8 mouse cellular contexts compared by ENCODE assay signal in genomic region chr9:65215494-65216126, GRCm38 (mm10). TPM values are rescaled to one million over a fixed set of nuclear protein-coding genes. Genes with fewer than 3 reads are reported as not detected.
DNase-seq lines count a peak whose midpoint lies in the region; ATAC-seq and TF ChIP-seq lines count a peak whose summit lies in the region.

No protein-coding gene starts in this region.

- DNase-seq in lung, adult 2 months = no peak
- DNase-seq in lung, postnatal 4 days = no peak
- DNase-seq in embryonic facial prominence, embryonic 11.5 days (ENCODE audit: low spot score) = peak; percentile 57
- DNase-seq in hindbrain, postnatal 0 days (ENCODE audit: low spot score) = peak; percentile 37
- peak; percentile 31 for DNase-seq in lung, postnatal 36 days
- DNase-seq in yolk sac, embryonic 10.5 days (ENCODE audit: low spot score) = peak; percentile 82
- no peak for DNase-seq in Muller cell, postnatal 12 days (ENCODE audit: inconsistent ontology term)
- no peak for DNase-seq in adrenal gland, postnatal 25 days

- H3K27me3 ChIP-seq in embryonic facial prominence, embryonic 11.5 days (ENCODE audit: control insufficient read depth, insufficient read depth, low read length) = no peaks in the 10 kb centered on the region
- H3K27me3 ChIP-seq in hindbrain, postnatal 0 days (ENCODE audit: insufficient read depth, low read length) = no peaks in the 10 kb centered on the region

- peak; percentile 30 for ATAC-seq in embryonic facial prominence, embryonic 11.5 days (replicated peaks; ENCODE audit: insufficient number of reproducible peaks, low FRiP score, low TSS enrichment, low read depth)
- no peak; the same call in none of the 2 replicates for ATAC-seq in hindbrain, postnatal 0 days

- H3K9me3 ChIP-seq in embryonic facial prominence, embryonic 11.5 days (replicated peaks; ENCODE audit: control insufficient read depth, low read length) = no peaks in the 10 kb centered on the region
- H3K9me3 ChIP-seq in hindbrain, postnatal 0 days (ENCODE audit: low read length) = no peaks in the 10 kb centered on the region

- H3K27ac ChIP-seq in embryonic facial prominence, embryonic 11.5 days (replicated peaks; ENCODE audit: low read depth, low read length) = peak overlapping the region; percentile 75
- H3K27ac ChIP-seq in hindbrain, postnatal 0 days = peak overlapping the region; percentile 89

- H3K4me3 ChIP-seq in lung, adult 2 months (replicated peaks; ENCODE audit: extremely low read depth, low read depth, low read length) = peak overlapping the region; percentile 76
- H3K4me3 ChIP-seq in embryonic facial prominence, embryonic 11.5 days (ENCODE audit: low read depth, low read length) = peak overlapping the region; percentile 66
- peak overlapping the region; percentile 62 for H3K4me3 ChIP-seq in hindbrain, postnatal 0 days (ENCODE audit: low read length)

- peaks cover 8% of the 10 kb centered on the region; the same call in 1 of the 2 replicates for H3K4me1 ChIP-seq in lung, adult 2 months (ENCODE audit: control insufficient read depth, insufficient read depth, low read length)
- no peaks in the 10 kb centered on the region for H3K4me1 ChIP-seq in embryonic facial prominence, embryonic 11.5 days (ENCODE audit: control insufficient read depth, insufficient read depth, low read length)
- no peaks in the 10 kb centered on the region for H3K4me1 ChIP-seq in hindbrain, postnatal 0 days (ENCODE audit: insufficient read depth, low read length)

- 7% methylated on average over 31 of the region's 31 CpGs for WGBS in lung, adult 2 months
- WGBS in embryonic facial prominence, embryonic 11.5 days = 11% methylated on average over 31 of the region's 31 CpGs
- WGBS in hindbrain, postnatal 0 days = 11% methylated on average over 31 of the region's 31 CpGs

- no peak for TF ChIP-seq CTCF in lung, adult 2 months (IDR thresholded peaks at IDR 0.05; ENCODE audit: insufficient read depth, low read length)
- TF ChIP-seq CTCF in hindbrain, postnatal 0 days (IDR thresholded peaks at IDR 0.05; ENCODE audit: low read depth) = no peak

- peak overlapping the region; percentile 94 for H3K4me2 ChIP-seq in embryonic facial prominence, embryonic 11.5 days (ENCODE audit: low read depth, low read length)
- H3K4me2 ChIP-seq in hindbrain, postnatal 0 days (ENCODE audit: low read depth, low read length) = peak overlapping the region; percentile 96

- H3K9ac ChIP-seq in embryonic facial prominence, embryonic 11.5 days (replicated peaks; ENCODE audit: low read length) = peak overlapping the region; percentile 80
- peak overlapping the region; percentile 85 for H3K9ac ChIP-seq in hindbrain, postnatal 0 days (replicated peaks; ENCODE audit: low read length)

- no peaks in the 10 kb centered on the region for H3K36me3 ChIP-seq in embryonic facial prominence, embryonic 11.5 days (replicated peaks; ENCODE audit: control insufficient read depth, insufficient read depth, low read depth, low read length)
- no peaks in the 10 kb centered on the region for H3K36me3 ChIP-seq in hindbrain, postnatal 0 days (ENCODE audit: insufficient read depth, low read length)

- no peak for TF ChIP-seq POLR2A in lung, adult 2 months (IDR thresholded peaks at IDR 0.05; ENCODE audit: borderline replicate concordance, extremely low read depth, low read depth, low read length)

RNA-seq across cellular contexts. Expression of gene Parp16, which starts 20.5 kb away (rescaled TPM):
- 8.4 and 9.3 TPM in 2 replicates for polyA plus RNA-seq in lung, adult 2 months (2012; rRNA removed)
- polyA plus RNA-seq in embryonic facial prominence, embryonic 11.5 days (2014; fragmentation: Nextera tagmentation; extraction: Ambion mirVana) = 4.9 and 5.7 TPM in 2 replicates
- total RNA-seq in hindbrain, postnatal 0 days (2014; rRNA removed) = 2.6 and 6.7 TPM in 2 replicates
- polyA plus RNA-seq in hindbrain, postnatal 0 days (2015; fragmentation: Nextera tagmentation; extraction: Ambion mirVana) = 5.9 and 6.3 TPM in 2 replicates
- 26.8 and 26.9 TPM in 2 replicates for total RNA-seq in adrenal gland, postnatal 25 days (2021)

RNA-seq across cellular contexts. Expression of gene Cilp, which starts 49.4 kb away (rescaled TPM):
- polyA plus RNA-seq in lung, adult 2 months (2012; rRNA removed) = 1.2 and 6.1 TPM in 2 replicates
- polyA plus RNA-seq in embryonic facial prominence, embryonic 11.5 days (2014; fragmentation: Nextera tagmentation; extraction: Ambion mirVana) = 0.21 TPM in 2 replicates
- total RNA-seq in hindbrain, postnatal 0 days (2014; rRNA removed) = 0.16 and 0.29 TPM in 2 replicates
- 0.29 and 0.37 TPM in 2 replicates for polyA plus RNA-seq in hindbrain, postnatal 0 days (2015; fragmentation: Nextera tagmentation; extraction: Ambion mirVana)
- total RNA-seq in adrenal gland, postnatal 25 days (2021) = 4.0 and 4.3 TPM in 2 replicates

Comparison
In these comparisons a context has a peak if more than half of its experiments do, and no peak if none do; other contexts are left out.
1. DNase-seq: peak in embryonic facial prominence, embryonic 11.5 days (single experiment), hindbrain, postnatal 0 days (single experiment), lung, postnatal 36 days (single experiment) and yolk sac, embryonic 10.5 days (single experiment); none in lung, adult 2 months (single experiment), lung, postnatal 4 days (0 of 2), Muller cell, postnatal 12 days (single experiment) and adrenal gland, postnatal 25 days (single experiment).
2. Peak in every context shown above with its lines, with median percentiles within 50 percentile points of each other: H3K4me3 ChIP-seq.